Mouse (Mus musculus): ENCODE data around the gene Arhgef7. TPM values are rescaled to one million over a fixed set of nuclear protein-coding genes. Genes with fewer than 3 reads are reported as not detected.

Arhgef7 gene
- polyA plus RNA-seq, 1 experiment from 2014 or later, result 62.3 TPM

DNA sequence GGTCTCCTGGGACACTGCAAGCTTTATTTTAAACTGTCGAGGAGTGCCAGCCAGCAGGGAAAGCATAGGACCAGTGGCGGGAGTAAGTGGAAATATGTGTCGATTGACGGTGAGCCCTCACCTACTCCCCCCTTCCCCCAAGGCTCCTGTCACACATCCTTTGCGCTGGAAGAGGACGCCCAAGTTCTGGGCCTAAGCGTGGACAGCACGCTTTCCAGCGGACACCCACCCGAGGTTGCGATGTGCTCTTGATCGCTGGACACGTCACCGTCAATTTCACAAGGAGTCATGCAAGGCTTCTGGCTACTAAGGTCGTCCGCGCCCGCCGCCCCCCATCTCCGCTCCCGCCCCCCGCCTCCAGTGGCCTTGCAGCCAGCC is 259 bp upstream of the Arhgef7 start:
- peak overlapping the region; percentile 99 for H3K27ac ChIP-seq (replicated peaks)
- ATAC-seq (ENCODE audit: low FRiP score), result peak; percentile 33
- H3K9ac ChIP-seq (replicated peaks), result peak overlapping the region; percentile 89
- H3K4me1 ChIP-seq, result peaks cover 33% of the 10 kb centered on the region
- H3K4me3 ChIP-seq (replicated peaks), result peak overlapping the region; percentile 68
- 1% methylated on average over 22 of the region's 22 CpGs for WGBS
- peaks cover 10% of the 10 kb centered on the region; the same call in 1 of the 2 replicates for H3K27me3 ChIP-seq (replicated peaks)
- H3K4me2 ChIP-seq, result peak overlapping the region; percentile 74
- no peaks in the 10 kb centered on the region for H3K9me3 ChIP-seq (replicated peaks)
- no peaks in the 10 kb centered on the region for H3K36me3 ChIP-seq

DNA sequence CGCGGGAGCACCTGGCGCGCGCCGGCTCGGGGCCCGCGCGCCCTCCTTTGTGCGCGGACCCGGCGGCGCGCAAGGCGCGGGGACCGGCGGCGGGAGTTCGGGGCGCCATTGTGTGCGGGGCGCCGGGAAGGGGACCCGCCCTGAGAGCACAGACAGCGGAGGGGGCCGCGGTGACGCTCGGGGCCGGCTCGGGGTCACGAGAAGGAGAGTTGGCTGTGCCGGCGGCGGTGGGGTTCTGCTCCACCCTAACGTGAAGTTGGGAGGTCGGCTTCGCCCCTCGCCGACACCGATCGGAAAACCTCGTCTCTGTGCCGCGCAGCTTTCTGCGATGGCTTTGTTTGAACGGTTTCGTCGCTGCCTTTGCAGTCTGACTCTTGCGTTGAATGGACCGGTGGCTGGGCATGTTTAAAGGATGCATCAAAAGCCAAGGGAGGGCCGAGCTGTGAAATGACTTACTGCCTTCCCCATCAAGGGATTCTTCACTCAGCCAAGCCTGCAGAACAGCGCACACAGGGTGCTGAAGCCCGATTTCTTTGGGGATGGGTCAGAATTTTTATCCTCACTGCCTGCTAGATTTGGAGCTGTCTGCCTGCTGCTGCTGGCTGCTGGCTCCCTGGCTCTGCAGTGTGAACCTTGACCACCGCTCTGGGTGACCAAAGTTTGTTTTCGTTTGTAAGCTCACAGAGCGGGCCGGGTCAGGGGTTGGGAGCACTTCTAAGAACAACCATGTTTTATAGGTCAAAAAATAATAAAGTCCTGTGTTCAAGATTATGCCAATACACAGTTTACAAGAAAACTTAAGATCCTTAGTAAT is 1.2 kb downstream of the Arhgef7 start:
- under 1% methylated on average over 59 of the region's 61 CpGs for whole genome bisulfite sequencing
- Histone ChIP-seq H3K4me1 (peaks cover 38% of the 10 kb centered on the region), H3K9me3 (replicated peaks) (no peaks in the 10 kb centered on the region), H3K4me2 (peak overlapping the region; percentile 74), H3K27me3 (replicated peaks) (peaks cover 6% of the 10 kb centered on the region; the same call in 1 of the 2 replicates), H3K9ac (replicated peaks) (peak overlapping the region; percentile 89), H3K36me3 (no peaks in the 10 kb centered on the region), H3K4me3 (replicated peaks) (peak overlapping the region; percentile 68), H3K27ac (replicated peaks) (peak overlapping the region; percentile 99)
- ATAC-seq (ENCODE audit: low FRiP score), result peak; percentile 69; the same call in 1 of the 2 replicates

DNA sequence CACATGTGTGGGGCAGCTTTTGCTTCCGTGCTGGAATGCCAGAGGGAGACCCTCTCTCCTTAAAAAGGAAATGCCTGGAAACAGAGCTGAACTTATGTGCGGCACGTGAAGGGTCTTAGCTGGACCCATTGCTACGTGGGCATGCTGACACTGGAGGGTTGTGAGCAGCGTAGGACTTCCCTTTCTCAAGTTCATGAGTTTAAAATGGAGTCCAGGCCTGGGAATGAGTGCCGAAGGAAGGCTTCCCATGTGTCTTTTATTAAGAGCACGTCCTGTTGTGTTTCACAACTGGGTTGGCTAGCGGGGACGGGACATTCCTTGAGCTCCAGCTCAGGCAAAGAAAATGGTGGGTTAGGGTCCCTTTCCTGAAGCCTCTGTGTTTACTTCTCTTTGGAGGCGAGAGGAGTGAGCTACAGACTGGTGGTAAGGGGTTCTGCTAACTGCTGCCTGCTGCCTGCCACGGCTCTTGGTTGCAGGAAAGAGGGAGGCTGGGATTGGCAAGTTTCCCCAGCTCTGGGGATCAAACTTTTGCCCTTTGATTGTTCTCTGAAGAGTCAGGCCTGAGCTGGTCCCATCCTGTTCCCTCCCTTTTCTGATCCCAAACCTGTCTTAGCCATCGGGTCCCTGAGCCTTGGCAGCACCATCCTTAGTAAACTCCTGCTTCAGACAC is 2.9 kb downstream of the Arhgef7 start:
- no peak for ATAC-seq (ENCODE audit: low FRiP score)
- no peaks in the 10 kb centered on the region for H3K9me3 ChIP-seq (replicated peaks)
- H3K4me2 ChIP-seq, result peak overlapping the region; percentile 74
- H3K36me3 ChIP-seq, result peaks cover 8% of the 10 kb centered on the region; the same call in 1 of the 2 replicates
- no peak overlapping the region for H3K27ac ChIP-seq (replicated peaks)
- 64% methylated on average over 12 of the region's 12 CpGs for WGBS
- peak overlapping the region; percentile 68; the same call in 1 of the 2 replicates for H3K4me3 ChIP-seq (replicated peaks)
- peak overlapping the region; percentile 15; the same call in 1 of the 2 replicates for H3K9ac ChIP-seq (replicated peaks)
- no peaks in the 10 kb centered on the region; the same call in 1 of the 2 replicates for H3K27me3 ChIP-seq (replicated peaks)
- peaks cover 38% of the 10 kb centered on the region for H3K4me1 ChIP-seq

DNA sequence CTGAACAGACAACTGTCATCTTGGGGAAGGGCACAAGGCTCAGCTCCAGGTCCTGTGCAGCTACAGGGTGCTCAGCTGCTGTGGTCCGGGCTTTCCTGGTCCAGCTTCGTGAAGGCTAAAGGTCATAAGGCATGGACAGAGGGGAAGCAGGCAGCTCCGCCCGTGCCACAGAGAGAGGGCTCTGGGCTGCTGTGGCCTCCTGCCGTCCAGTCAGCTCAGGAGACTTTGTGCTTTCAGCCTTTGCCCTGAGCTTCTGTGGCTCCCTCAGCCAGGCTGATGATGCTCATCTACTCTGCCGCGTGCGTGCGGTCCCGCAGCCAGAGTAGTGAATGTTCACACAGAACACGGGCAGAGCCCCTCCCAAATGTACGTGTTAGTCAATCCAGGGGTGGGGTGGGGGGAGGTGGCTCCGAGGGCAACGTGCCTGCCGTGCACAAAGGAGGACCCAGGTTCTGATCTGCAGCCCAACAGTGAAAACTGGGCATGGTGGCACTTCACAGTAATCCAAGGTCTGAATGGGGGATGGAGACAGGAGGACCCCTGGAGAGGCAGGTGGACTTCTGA is 8.2 kb downstream of the Arhgef7 start:
- Histone ChIP-seq H3K9ac (replicated peaks) (no peak overlapping the region), H3K27ac (replicated peaks) (no peak overlapping the region), H3K36me3 (peaks cover 27% of the 10 kb centered on the region), H3K27me3 (replicated peaks) (no peaks in the 10 kb centered on the region), H3K4me3 (replicated peaks) (no peak overlapping the region), H3K4me2 (no peak overlapping the region), H3K9me3 (replicated peaks) (no peaks in the 10 kb centered on the region), H3K4me1 (peaks cover 10% of the 10 kb centered on the region)
- no peak for ATAC-seq (ENCODE audit: low FRiP score)
- WGBS, result 88% methylated on average over 15 of the region's 15 CpGs

DNA sequence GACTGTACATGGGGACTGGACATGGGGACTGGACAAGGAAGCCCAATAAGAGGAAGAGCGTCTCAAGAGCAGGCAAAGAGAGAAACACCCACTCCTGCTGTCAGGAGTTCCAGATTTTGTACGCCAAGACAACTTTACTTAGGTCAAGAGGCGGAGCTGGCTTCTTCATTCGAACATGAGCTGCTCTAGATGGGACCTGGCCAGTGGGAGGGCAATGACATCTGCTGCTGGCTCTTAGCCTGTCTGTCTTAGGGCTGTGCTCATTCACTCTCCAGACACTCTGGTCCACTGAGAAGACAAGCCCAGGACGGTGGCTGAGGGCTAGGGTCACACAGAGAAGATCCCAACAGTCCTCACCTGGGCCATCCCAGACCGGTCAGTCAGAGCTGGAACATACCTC is 9.6 kb downstream of the Arhgef7 start:
- WGBS, result 93% methylated on average over 6 of the region's 6 CpGs
- Histone ChIP-seq H3K4me2 (no peak overlapping the region), H3K36me3 (peaks cover 29% of the 10 kb centered on the region), H3K27me3 (replicated peaks) (no peaks in the 10 kb centered on the region), H3K4me3 (replicated peaks) (no peak overlapping the region), H3K9me3 (replicated peaks) (no peaks in the 10 kb centered on the region), H3K4me1 (0 out of 2 replicates have a peak, but pooled peaks cover 5% of the 10 kb centered on the region), H3K27ac (replicated peaks) (no peak overlapping the region), H3K9ac (replicated peaks) (no peak overlapping the region)
- 0 out of 2 replicates have a peak, but pooled peaks have one; percentile 20 for ATAC-seq (ENCODE audit: low FRiP score)

DNA sequence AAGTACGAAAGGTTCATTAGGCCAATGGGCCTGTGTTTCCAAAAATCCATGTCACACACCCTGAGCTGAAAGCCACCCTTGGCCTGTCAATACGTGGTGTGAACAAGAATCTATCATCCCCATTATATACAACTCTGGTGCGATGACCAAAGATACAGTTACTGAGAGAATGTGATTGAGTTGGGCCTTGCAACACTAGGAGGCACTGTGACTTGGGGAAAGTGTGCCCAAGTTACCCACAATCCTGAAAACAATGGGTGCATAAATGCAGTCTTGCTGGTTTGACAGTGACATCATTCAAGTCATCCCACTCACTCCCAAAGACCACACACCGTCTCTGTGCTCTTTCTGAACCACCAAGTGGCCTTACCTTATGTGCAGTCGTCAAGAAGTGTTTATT is 11.6 kb downstream of the Arhgef7 start:
- Histone ChIP-seq H3K27ac (replicated peaks) (no peak overlapping the region), H3K4me2 (no peak overlapping the region), H3K9ac (replicated peaks) (no peak overlapping the region), H3K36me3 (peaks cover 29% of the 10 kb centered on the region), H3K4me3 (replicated peaks) (no peak overlapping the region), H3K4me1 (no peaks in the 10 kb centered on the region), H3K9me3 (replicated peaks) (no peaks in the 10 kb centered on the region), H3K27me3 (replicated peaks) (no peaks in the 10 kb centered on the region)
- WGBS, result 92% methylated on average over 5 of the region's 5 CpGs
- ATAC-seq (ENCODE audit: low FRiP score), result no peak

DNA sequence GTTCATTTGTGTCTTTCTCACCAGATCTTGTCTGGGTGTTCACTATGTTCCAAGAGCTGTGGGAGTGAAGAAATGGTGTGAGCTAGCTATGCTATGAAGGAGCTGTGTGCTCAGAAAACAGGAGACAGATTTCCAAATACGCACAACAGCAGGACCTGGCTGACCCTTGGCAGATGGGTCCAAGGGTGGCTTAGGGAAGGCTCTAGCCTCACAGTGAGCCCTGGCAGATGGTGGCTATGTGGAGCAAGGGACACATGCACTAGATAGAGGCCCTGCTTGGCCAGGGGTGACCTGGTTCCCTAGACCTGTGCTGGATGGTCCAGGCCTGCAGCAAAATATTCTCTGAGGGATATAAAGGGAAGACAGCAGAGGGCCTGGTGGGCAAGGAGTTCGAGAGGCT is 13.3 kb downstream of the Arhgef7 start:
- H3K4me1 ChIP-seq, result no peaks in the 10 kb centered on the region
- WGBS, result 78% methylated on average over 2 of the region's 2 CpGs
- H3K4me2 ChIP-seq, result no peak overlapping the region
- H3K27ac ChIP-seq (replicated peaks), result no peak overlapping the region
- no peaks in the 10 kb centered on the region for H3K27me3 ChIP-seq (replicated peaks)
- H3K9ac ChIP-seq (replicated peaks), result no peak overlapping the region
- H3K9me3 ChIP-seq (replicated peaks), result no peaks in the 10 kb centered on the region
- no peak for ATAC-seq (ENCODE audit: low FRiP score)
- peaks cover 21% of the 10 kb centered on the region for H3K36me3 ChIP-seq
- H3K4me3 ChIP-seq (replicated peaks), result no peak overlapping the region

DNA sequence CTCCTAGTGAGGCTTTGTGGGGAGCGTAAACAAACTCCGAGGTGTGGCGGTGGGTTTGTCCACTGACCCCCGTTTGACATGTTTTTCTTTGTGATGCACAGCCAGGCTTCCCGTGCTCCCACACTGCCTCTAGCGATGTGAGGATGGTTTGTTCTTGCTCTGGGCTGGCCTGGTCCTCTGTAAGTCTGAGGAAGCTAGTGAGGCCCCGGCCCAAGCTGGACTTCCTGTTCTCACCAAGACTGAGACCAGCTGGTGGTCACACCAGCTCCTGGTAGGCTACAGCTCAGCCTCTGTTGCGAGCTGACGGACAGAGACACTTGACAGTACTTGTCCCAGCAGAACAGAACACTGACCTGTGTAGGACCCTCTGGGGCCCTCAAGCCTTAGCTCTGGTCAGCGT is 16.1 kb downstream of the Arhgef7 start:
- Histone ChIP-seq H3K36me3 (peaks cover 16% of the 10 kb centered on the region; the same call in 1 of the 2 replicates), H3K9me3 (replicated peaks) (no peaks in the 10 kb centered on the region), H3K9ac (replicated peaks) (no peak overlapping the region), H3K27me3 (replicated peaks) (no peaks in the 10 kb centered on the region), H3K27ac (replicated peaks) (no peak overlapping the region), H3K4me1 (no peaks in the 10 kb centered on the region), H3K4me2 (no peak overlapping the region), H3K4me3 (replicated peaks) (no peak overlapping the region)
- WGBS, result 84% methylated on average over 10 of the region's 10 CpGs
- no peak for ATAC-seq (ENCODE audit: low FRiP score)

DNA sequence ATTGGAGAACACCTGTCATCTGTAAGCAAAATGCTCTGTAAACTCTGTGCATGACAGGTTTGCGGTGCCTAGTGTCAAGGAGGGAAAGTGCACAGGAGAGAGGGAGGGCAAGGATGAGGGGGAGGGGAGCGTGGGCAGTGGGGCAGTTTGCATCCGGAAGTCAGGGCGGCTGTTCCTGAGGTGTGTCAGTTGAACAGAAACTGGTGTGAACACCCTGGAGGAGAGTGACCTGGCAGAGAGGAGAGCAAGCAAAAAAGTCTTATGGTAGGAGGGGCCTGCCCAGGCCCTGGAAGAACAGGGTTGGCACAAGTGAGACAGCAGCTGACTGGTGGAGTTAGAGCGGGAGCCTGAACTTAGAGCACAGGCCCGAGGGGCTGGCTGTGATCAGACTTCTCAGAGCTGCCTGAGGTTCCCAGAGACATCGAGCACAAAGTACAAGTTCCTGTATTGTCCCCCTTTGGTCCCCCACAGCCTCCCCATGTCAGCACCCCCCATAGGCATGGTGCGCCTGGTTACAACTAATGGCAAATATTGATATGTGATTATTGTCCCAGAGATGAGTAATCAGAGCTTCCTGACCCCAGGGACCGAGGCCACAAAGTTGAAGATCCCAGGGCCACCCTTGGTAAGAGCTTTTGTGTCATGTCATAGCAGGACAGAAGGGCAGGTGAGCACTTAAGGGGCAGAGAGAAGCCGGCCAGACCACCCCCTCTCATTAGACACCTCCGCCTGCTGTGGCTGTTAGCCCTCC is 19.5 kb downstream of the Arhgef7 start:
- Histone ChIP-seq H3K27me3 (replicated peaks) (no peaks in the 10 kb centered on the region), H3K27ac (replicated peaks) (no peak overlapping the region), H3K4me3 (replicated peaks) (no peak overlapping the region), H3K4me2 (no peak overlapping the region), H3K9ac (replicated peaks) (no peak overlapping the region), H3K4me1 (no peaks in the 10 kb centered on the region), H3K36me3 (no peaks in the 10 kb centered on the region), H3K9me3 (replicated peaks) (no peaks in the 10 kb centered on the region)
- ATAC-seq (ENCODE audit: low FRiP score), result no peak
- 84% methylated on average over 11 of the region's 11 CpGs for WGBS

DNA sequence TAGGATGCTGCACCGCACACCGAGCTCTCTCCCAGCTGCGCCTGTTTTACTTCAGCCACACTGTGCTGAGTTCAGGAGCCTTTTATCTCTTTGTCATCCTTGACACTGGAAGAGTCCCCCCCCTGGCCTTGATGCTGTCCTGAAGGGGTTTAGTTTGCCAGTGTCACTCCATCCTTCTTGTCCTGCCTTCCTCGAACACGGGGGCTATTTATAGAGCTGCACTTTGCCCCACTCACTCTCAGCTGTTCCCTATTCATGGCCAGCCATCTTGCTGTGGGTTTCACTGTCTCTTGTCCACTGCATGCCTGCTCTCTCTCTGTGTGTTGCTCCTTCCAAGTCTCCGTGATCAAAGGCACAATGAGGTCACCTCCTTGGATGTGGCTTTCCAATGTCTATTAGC is 22.0 kb downstream of the Arhgef7 start:
- Histone ChIP-seq H3K4me3 (replicated peaks) (no peak overlapping the region), H3K9me3 (replicated peaks) (no peaks in the 10 kb centered on the region), H3K4me2 (no peak overlapping the region), H3K36me3 (no peaks in the 10 kb centered on the region), H3K9ac (replicated peaks) (no peak overlapping the region), H3K27ac (replicated peaks) (no peak overlapping the region), H3K27me3 (replicated peaks) (no peaks in the 10 kb centered on the region), H3K4me1 (no peaks in the 10 kb centered on the region)
- no peak for ATAC-seq (ENCODE audit: low FRiP score)
- WGBS, result 71% methylated on average over 6 of the region's 6 CpGs

DNA sequence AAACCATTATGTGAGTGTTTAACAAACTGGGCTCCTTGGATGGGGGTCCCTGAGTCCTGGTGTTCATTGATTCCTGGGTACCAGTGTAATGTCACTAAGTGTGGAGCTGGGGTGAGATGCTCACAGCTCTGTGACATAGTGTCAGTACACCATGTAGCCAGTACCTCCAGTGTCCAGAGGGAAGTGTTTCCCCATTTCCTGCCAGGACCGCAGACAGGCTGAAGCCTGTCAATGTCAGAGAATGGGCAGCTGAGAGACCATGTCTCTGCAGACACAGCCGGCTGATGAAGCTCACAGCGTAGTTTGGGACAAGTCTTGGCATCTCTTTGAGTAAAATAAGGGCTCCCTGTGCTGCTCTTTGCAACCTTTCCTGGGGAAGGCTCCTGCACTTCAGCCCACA is 24.8 kb downstream of the Arhgef7 start:
- Histone ChIP-seq H3K9me3 (replicated peaks) (no peaks in the 10 kb centered on the region), H3K27ac (replicated peaks) (no peak overlapping the region), H3K27me3 (replicated peaks) (no peaks in the 10 kb centered on the region), H3K36me3 (no peaks in the 10 kb centered on the region), H3K4me2 (no peak overlapping the region), H3K4me3 (replicated peaks) (no peak overlapping the region), H3K9ac (replicated peaks) (no peak overlapping the region), H3K4me1 (peaks cover 8% of the 10 kb centered on the region)
- ATAC-seq (ENCODE audit: low FRiP score), result no peak
- 91% methylated on average over 3 of the region's 3 CpGs for WGBS
